ENCODE assay signal across 22 mouse cellular contexts in genomic region chr9:61446965-61447364, GRCm38 (mm10).
DNase-seq lines count a peak whose midpoint lies in the region; ATAC-seq and TF ChIP-seq lines count a peak whose summit lies in the region.
"Had no signal": no experiment of that assay in that cellular context is flagged by ENCODE, and none has a peak within 500 bp of the region (broad histone marks: within the 10 kb centered on the region; RNA-seq: fewer than 3 reads in every experiment).

No protein-coding gene starts in this region.

- peaks cover 24% of the 10 kb centered on the region; the same call in 1 of the 2 replicates for H3K27me3 ChIP-seq in midbrain, embryonic 10.5 days (ENCODE audit: low read depth, poor library complexity, severe bottlenecking)
- 0 out of 2 replicates have a peak, but pooled peaks cover 13% of the 10 kb centered on the region for H3K27me3 ChIP-seq in midbrain, postnatal 0 days (ENCODE audit: insufficient read depth, low read length)

- no peak for DNase-seq in midbrain, embryonic 10.5 days (ENCODE audit: low spot score)
- DNase-seq in midbrain, postnatal 0 days (ENCODE audit: low spot score): no peak
- DNase-seq in A20 (ENCODE audit: low read depth, low spot score): peak; percentile 28
- DNase-seq in B cell, adult 2 months: peak; percentile 47 to 52
- no peak for DNase-seq in layer of hippocampus, adult 18-20 months (ENCODE audit: low spot score in 2 of 2)
- no peak for DNase-seq in gastrocnemius, adult 18-20 months (ENCODE audit: low spot score)
- no peak for DNase-seq in kidney, postnatal 14 days
- DNase-seq: adrenal gland, adult 2 months; adrenal gland, postnatal 14 days; cerebellum, adult 11-12 months; cerebellum, adult 8-10 months; cerebellum, postnatal 10 days; cerebellum, postnatal 36 days; embryo, embryonic 11 days; gastrocnemius, postnatal 10 days; gastrocnemius, postnatal 36 days had no signal

- H3K36me3 ChIP-seq in midbrain, embryonic 10.5 days: no peaks in the 10 kb centered on the region
- no peaks in the 10 kb centered on the region for H3K36me3 ChIP-seq in midbrain, postnatal 0 days (ENCODE audit: insufficient read depth, low read length)
- H3K36me3 ChIP-seq: forebrain, embryonic 15.5 days had no signal

- no peak overlapping the region for H3K4me3 ChIP-seq in midbrain, embryonic 10.5 days
- no peak overlapping the region for H3K4me3 ChIP-seq in midbrain, postnatal 0 days (ENCODE audit: low read depth, low read length)
- H3K4me3 ChIP-seq: forebrain, embryonic 15.5 days had no signal

- H3K9me3 ChIP-seq in midbrain, embryonic 10.5 days (replicated peaks): no peaks in the 10 kb centered on the region
- no peaks in the 10 kb centered on the region for H3K9me3 ChIP-seq in midbrain, postnatal 0 days (ENCODE audit: low read length)
- H3K9me3 ChIP-seq: forebrain, embryonic 15.5 days had no signal

- no peak overlapping the region for H3K4me2 ChIP-seq in midbrain, postnatal 0 days (ENCODE audit: low read depth, low read length, poor library complexity, severe bottlenecking)
- H3K4me2 ChIP-seq: forebrain, embryonic 15.5 days; heart, embryonic 11.5 days; hindbrain, embryonic 14.5 days had no signal

- no peak for ATAC-seq in midbrain, postnatal 0 days (ENCODE audit: low FRiP score)
- ATAC-seq in granulocyte monocyte progenitor cell, adult 5-6 weeks (replicated peaks; ENCODE audit: poor library complexity, severe bottlenecking): peak; percentile 25; the same call in 1 of the 2 replicates
- ATAC-seq: forebrain, embryonic 15.5 days; hindbrain, postnatal 0 days; inflammation-experienced regulatory T-cells, adult 6 months had no signal

- TF ChIP-seq CTCF in midbrain, postnatal 0 days (IDR thresholded peaks at IDR 0.05): no peak

- H3K4me1 ChIP-seq in midbrain, embryonic 10.5 days: peaks cover 66% of the 10 kb centered on the region
- peaks cover 4% of the 10 kb centered on the region; the same call in 1 of the 2 replicates for H3K4me1 ChIP-seq in midbrain, postnatal 0 days (ENCODE audit: insufficient read depth, low read length)

- peak overlapping the region; percentile 84 for H3K27ac ChIP-seq in midbrain, embryonic 10.5 days (replicated peaks)
- H3K27ac ChIP-seq in midbrain, postnatal 0 days (ENCODE audit: low read depth, low read length): no peak overlapping the region
- H3K27ac ChIP-seq: forebrain, embryonic 15.5 days; hindbrain, embryonic 14.5 days; hindbrain, postnatal 0 days had no signal

- 84% methylated on average over 2 of the region's 2 CpGs for WGBS in midbrain, embryonic 10.5 days
- 81% methylated on average over 2 of the region's 2 CpGs for WGBS in midbrain, postnatal 0 days

- H3K9ac ChIP-seq in midbrain, postnatal 0 days (replicated peaks; ENCODE audit: low read length, poor library complexity, severe bottlenecking): no peak overlapping the region
- H3K9ac ChIP-seq: forebrain, embryonic 15.5 days; hindbrain, embryonic 14.5 days had no signal

Comparison
In these comparisons a context has a peak if more than half of its experiments do, and no peak if none do; other contexts are left out.
1. DNase-seq: peak in A20 (single experiment) and B cell, adult 2 months (2 of 2); none in midbrain, embryonic 10.5 days (single experiment), midbrain, postnatal 0 days (single experiment), layer of hippocampus, adult 18-20 months (0 of 2), gastrocnemius, adult 18-20 months (single experiment) and kidney, postnatal 14 days (single experiment).